Mouse (Mus musculus): ENCODE results near the gene Ano3. TPM values are rescaled to one million over a fixed set of nuclear protein-coding genes. Genes with fewer than 3 reads are reported as not detected.

Ano3 gene
- polyA plus RNA-seq, 3 experiments from 2014 or later = not detected

GRCm38 (mm10) chr2:110806302-110807093, 144.2 kb downstream of the Ano3 start:
- no peak for ATAC-seq

GRCm38 (mm10) chr2:110795928-110796327, 154.8 kb downstream of the Ano3 start:
- ATAC-seq = no peak

- no peak for ATAC-seq
Measured at GRCm38 (mm10) chr2:110795433-110795832, 155.3 kb downstream of the Ano3 start.

- ATAC-seq = no peak
Measured at GRCm38 (mm10) chr2:110787396-110787795, 163.3 kb downstream of the Ano3 start.

- no peak for ATAC-seq
Measured at GRCm38 (mm10) chr2:110759434-110759833, 191.3 kb downstream of the Ano3 start.

GRCm38 (mm10) chr2:110757556-110757955, 193.2 kb downstream of the Ano3 start:
- no peak for ATAC-seq

GRCm38 (mm10) chr2:110740493-110740892, 210.2 kb downstream of the Ano3 start:
- no peak for ATAC-seq

GRCm38 (mm10) chr2:110739781-110740180, 210.9 kb downstream of the Ano3 start:
- no peak for ATAC-seq

GRCm38 (mm10) chr2:110737981-110738380, 212.7 kb downstream of the Ano3 start:
- ATAC-seq = no peak

GRCm38 (mm10) chr2:110737236-110737635, 213.5 kb downstream of the Ano3 start:
- ATAC-seq = no peak

GRCm38 (mm10) chr2:110726106-110726505, 224.6 kb downstream of the Ano3 start:
- no peak for ATAC-seq

GRCm38 (mm10) chr2:110722208-110722607, 228.5 kb downstream of the Ano3 start:
- ATAC-seq = no peak

- ATAC-seq = no peak
Measured at GRCm38 (mm10) chr2:110721290-110721753, 229.4 kb downstream of the Ano3 start, which contains the start of gene Muc15. Gene Muc15, plus strand, starts transcription at chr2:110721340.

GRCm38 (mm10) chr2:110719051-110719450, 231.7 kb downstream of the Ano3 start:
- ATAC-seq = no peak

GRCm38 (mm10) chr2:110710055-110710720, 240.5 kb downstream of the Ano3 start:
- no peak for ATAC-seq

- no peak for ATAC-seq
Measured at GRCm38 (mm10) chr2:110709436-110709835, 241.3 kb downstream of the Ano3 start.

GRCm38 (mm10) chr2:110671071-110671624, 279.6 kb downstream of the Ano3 start:
- ATAC-seq = no peak

- no peak for ATAC-seq
Measured at GRCm38 (mm10) chr2:110663329-110663728, 287.4 kb downstream of the Ano3 start.

- ATAC-seq = no peak
Measured at GRCm38 (mm10) chr2:110644846-110645245, 305.9 kb downstream of the Ano3 start.

- ATAC-seq = no peak
Measured at GRCm38 (mm10) chr2:110644358-110644757, 306.4 kb downstream of the Ano3 start.
